Mouse (Mus musculus) erythroblast, embryonic 14.5 days (primary cell): Measurements from ENCODE around the gene Prss34.

Source experiments
- GATA1 ChIP-seq: IDR thresholded peaks from 2 replicates; pipeline ENCODE4 v1.6.1; 2012; ENCODE audit warnings: low read length, inconsistent platforms, mixed read lengths
- TAL1 ChIP-seq: IDR thresholded peaks from 3 replicates; pipeline ENCODE4 v1.6.1; 2012; ENCODE audit warnings: low read length, inconsistent platforms, mixed read lengths

DNA sequence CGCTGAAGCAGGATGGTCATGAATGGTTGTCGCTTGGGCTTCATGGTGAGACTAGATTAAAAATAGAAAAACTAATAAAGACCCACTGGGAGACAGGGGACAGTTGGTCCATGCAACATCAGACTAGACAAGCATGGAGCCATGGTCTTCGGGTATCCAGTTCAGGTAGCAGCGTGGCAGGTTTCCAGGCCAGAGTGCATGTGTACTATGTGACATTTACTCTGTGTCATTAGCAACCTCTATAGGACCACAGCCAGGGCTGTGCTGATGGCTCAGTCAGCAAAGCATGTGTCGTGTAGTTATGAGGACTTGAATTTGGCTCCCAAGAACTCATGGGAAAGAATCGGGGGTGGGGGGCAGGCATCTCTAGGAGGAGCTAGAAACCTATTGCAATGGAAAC lies 41.8 kb downstream of the Prss34 start:
- TF ChIP-seq TAL1 (no peak), GATA1 (no peak)
